Mouse (Mus musculus): ENCODE results near the gene Dhx8. TPM values are rescaled to one million over a fixed set of nuclear protein-coding genes. Genes with fewer than 3 reads are reported as not detected.

Dhx8 gene
- total RNA-seq (2023) = 80.5 TPM

DNA sequence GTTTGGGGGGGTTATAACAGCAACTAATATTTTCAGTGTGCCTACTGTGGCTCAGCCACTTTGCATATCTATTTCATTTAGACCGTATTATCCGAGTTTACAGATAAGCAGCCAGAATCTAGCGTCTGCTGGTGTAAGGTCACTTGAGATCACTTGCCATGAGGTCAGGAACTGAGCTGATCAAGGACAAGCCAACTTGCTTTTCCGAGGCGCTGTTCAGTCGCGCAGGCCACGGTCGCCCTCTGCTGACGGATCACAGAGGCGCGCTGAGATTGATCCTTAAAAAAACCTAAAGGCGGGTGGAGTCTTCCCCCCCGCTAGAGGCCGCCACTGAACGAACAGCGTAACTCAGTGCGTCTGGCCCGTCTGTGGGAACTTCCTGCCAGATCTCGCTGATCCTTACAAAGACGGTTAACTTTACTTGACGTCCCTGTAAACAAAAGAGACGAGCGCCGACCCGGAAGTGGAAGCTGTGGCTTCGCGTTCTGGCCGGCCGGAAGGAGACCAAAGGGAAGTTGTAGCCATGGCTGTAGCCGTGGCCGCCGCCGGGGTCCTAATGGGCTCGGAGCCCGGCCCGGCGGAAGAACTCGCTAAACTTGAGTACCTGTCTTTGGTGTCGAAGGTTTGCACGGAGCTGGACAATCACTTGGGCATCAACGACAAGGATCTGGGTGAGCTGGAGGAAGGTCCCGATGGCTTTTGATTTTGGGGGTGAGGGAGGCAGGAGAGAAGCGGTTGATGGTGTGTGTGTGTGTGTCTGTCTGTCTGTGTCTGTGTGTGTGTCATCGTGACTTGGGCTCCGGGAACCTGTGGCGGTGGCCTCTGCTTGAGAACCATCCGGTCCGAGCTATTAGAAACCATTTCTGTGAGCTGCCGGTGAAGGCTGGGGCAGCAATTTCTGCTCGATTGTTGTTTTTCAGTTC, at the start of gene Dhx8:
Gene Dhx8, plus strand, starts transcription at position 402 of the 923 bp plus-strand sequence.

DNA sequence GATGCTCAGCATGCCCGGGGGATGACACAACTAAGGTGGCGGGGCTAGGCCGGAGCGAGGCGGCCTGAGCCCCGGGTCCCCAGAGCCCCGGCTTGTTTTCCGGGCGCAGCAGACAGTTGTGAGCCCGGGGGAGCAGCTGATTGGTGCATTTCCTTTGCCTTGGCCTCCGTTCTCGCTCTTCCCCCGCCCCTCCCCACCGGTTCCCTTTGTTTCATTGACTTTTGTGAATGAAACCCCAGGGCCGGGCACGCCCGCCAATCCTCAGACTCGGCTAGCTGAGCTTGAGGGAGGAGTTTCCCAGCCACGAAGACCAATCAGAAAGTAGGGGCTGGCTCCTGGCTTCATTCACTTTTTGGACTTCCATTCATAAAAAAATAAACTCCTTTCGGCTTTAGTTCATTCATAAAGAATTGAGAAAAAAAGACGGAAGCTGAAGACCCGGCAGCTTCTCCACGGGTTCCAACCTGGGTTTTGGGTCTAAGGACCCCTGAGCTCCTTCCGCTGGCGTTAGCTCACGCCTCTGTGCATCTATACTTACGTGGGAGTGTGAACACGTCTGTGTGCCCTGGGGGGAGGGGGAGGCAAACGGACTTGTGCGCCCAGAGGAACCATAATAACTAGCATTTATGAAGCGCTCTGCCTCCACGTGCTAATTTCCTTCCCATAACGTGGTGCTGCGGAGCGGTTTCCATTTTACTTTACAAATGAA, 52.6 kb downstream of the Dhx8 start, which contains the start of gene Etv4:
Gene Etv4, minus strand, starts transcription at position 229 of the 709 bp plus-strand sequence.

Other genes starting within 250 kb of the Dhx8 start
- gene Brca1, start 181.0 kb upstream of the Dhx8 start, total RNA-seq (2023) = 3.3 TPM
- 171 TPM for gene Nbr1, start 180.8 kb upstream of the Dhx8 start, total RNA-seq (2023)
- gene Tmem106a, start 150.7 kb upstream of the Dhx8 start, total RNA-seq (2023) = 4.0 TPM
- not detected for gene Gm11634, start 133.7 kb upstream of the Dhx8 start, total RNA-seq (2023)
- 26.4 TPM for gene Rdm1, start 105.7 kb upstream of the Dhx8 start, total RNA-seq (2023)
- gene Arl4d, start 67.4 kb upstream of the Dhx8 start, total RNA-seq (2023) = 4.3 TPM
- not detected for gene Etv4, start 52.5 kb downstream of the Dhx8 start, total RNA-seq (2023)
- not detected for gene Meox1, start 161.5 kb downstream of the Dhx8 start, total RNA-seq (2023)
- gene Sost, start 234.1 kb downstream of the Dhx8 start, total RNA-seq (2023) = not detected